Mouse (Mus musculus) bone marrow macrophage, adult 2 months (primary cell): ENCODE measurements around the gene Fndc3c1. TPM values are rescaled to one million over a fixed set of nuclear protein-coding genes. Genes with fewer than 3 reads are reported as not detected.
"Not testable (repeated sequence)": the region's sequence is repeated elsewhere in the genome, so short reads cannot be mapped to it uniquely, and the experiment has no call there.

ENCODE experiments used
- H3K27ac ChIP-seq: 2 replicates; pipeline ENCODE4 v1.5.1; 2012; ENCODE audit warnings: low read depth, low read length; ENCODE audit not compliant: insufficient read depth
- H3K4me1 ChIP-seq: 2 replicates; pipeline ENCODE4 v1.6.1; 2012; ENCODE audit warnings: low read length; ENCODE audit not compliant: control insufficient read depth, insufficient read depth
- H3K4me3 ChIP-seq: 2 replicates; pipeline ENCODE4 v1.5.1; 2012; ENCODE audit warnings: mild to moderate bottlenecking, low read length, moderate library complexity; ENCODE audit not compliant: insufficient read depth
- CTCF ChIP-seq: IDR thresholded peaks from 2 replicates; pipeline ENCODE4 v1.5.1; 2012; ENCODE audit warnings: low read depth, mild to moderate bottlenecking, low read length, moderate library complexity
- POLR2A ChIP-seq: IDR thresholded peaks from 2 replicates; pipeline ENCODE4 v1.6.1; 2012; ENCODE audit warnings: mild to moderate bottlenecking, low read depth, low read length, borderline replicate concordance
- polyA plus RNA-seq: library from polyadenylated mRNA; stranded (reverse); fragments of >200 nt; gene quantifications from 2 replicates; pipeline ENCODE4 v1.2.4, GENCODE M21; 2012; ENCODE audit not compliant: missing spikeins, insufficient read depth, insufficient read length

The Fndc3c1 gene
- not detected in 2 replicates for polyA plus RNA-seq

GRCm38 (mm10) chrX:106485101-106485651, at the start of gene Fndc3c1:
Gene Fndc3c1 (minus strand): TSS chrX:106485401.
- TF ChIP-seq POLR2A (no peak), CTCF (no peak)
- no peaks in the 10 kb centered on the region for H3K4me1 ChIP-seq
- no peak within 1 kb of the TSS for H3K27ac ChIP-seq
- H3K4me3 ChIP-seq = peak within 1 kb of the TSS; percentile 47

- H3K4me1 ChIP-seq = no peaks in the 10 kb centered on the region
- no peak for TF ChIP-seq CTCF
- TF ChIP-seq POLR2A = no peak
- no peak overlapping the region for H3K27ac ChIP-seq
- no peak overlapping the region for H3K4me3 ChIP-seq
Measured at GRCm38 (mm10) chrX:106486451-106486850, 1.2 kb upstream of the Fndc3c1 start.

- no peak overlapping the region for H3K27ac ChIP-seq
- H3K4me1 ChIP-seq = no peaks in the 10 kb centered on the region
- TF ChIP-seq CTCF (no peak), POLR2A (no peak)
- H3K4me3 ChIP-seq = peak overlapping the region; percentile 47; the same call in 1 of the 2 replicates
Measured at GRCm38 (mm10) chrX:106485671-106486070, 470 bp upstream of the Fndc3c1 start.

- H3K27ac ChIP-seq, H3K4me3 ChIP-seq, H3K4me1 ChIP-seq: not testable (repeated sequence)
Measured at GRCm38 (mm10) chrX:106479891-106480290, 5.3 kb downstream of the Fndc3c1 start.

GRCm38 (mm10) chrX:106385304-106385703, 99.9 kb downstream of the Fndc3c1 start:
- Histone ChIP-seq H3K27ac (no peak overlapping the region), H3K4me3 (no peak overlapping the region), H3K4me1 (no peaks in the 10 kb centered on the region)
- TF ChIP-seq CTCF = no peak
- TF ChIP-seq POLR2A = no peak

- Histone ChIP-seq H3K4me1 (no peaks in the 10 kb centered on the region), H3K27ac (no peak overlapping the region), H3K4me3 (no peak overlapping the region)
- TF ChIP-seq POLR2A (no peak), CTCF (no peak)
Measured at GRCm38 (mm10) chrX:106380608-106381007, 104.6 kb downstream of the Fndc3c1 start.

Other genes with a start within 250 kb of the Fndc3c1 start
- gene Fnd3c2, start 230.0 kb downstream of the Fndc3c1 start, polyA plus RNA-seq = not detected in 2 replicates
- 0.91 and 0.99 TPM in 2 replicates for gene Gm5127, start 97.8 kb upstream of the Fndc3c1 start, polyA plus RNA-seq
- 50.8 and 51.5 TPM in 2 replicates for gene Cysltr1, start 118.3 kb upstream of the Fndc3c1 start, polyA plus RNA-seq